Mouse (Mus musculus): ENCODE results near the gene Slc25a23.

GRCm38 (mm10) chr17:57076916-57077315, 17.3 kb upstream of the Slc25a23 start:
- TF ChIP-seq USF1 (IDR thresholded peaks at IDR 0.05; ENCODE audit: low read depth) (no peak), POLR2A (IDR thresholded peaks at IDR 0.05; ENCODE audit: insufficient read length, low read depth) (no peak), MAX (IDR thresholded peaks at IDR 0.05; ENCODE audit: low read depth) (no peak), POLR2AphosphoS2 (IDR thresholded peaks at IDR 0.05; ENCODE audit: insufficient read length, low read depth) (no peak), CEBPB (IDR thresholded peaks at IDR 0.05; ENCODE audit: insufficient read depth, poor library complexity, severe bottlenecking) (no peak)
